Mouse (Mus musculus) bone marrow macrophage, adult 2 months (primary cell): ENCODE data around the gene Camsap3.

Experiments
- CTCF ChIP-seq: IDR thresholded peaks from 2 replicates; pipeline ENCODE4 v1.5.1; 2012; ENCODE audit warnings: low read depth, mild to moderate bottlenecking, low read length, moderate library complexity
- POLR2A ChIP-seq: IDR thresholded peaks from 2 replicates; pipeline ENCODE4 v1.6.1; 2012; ENCODE audit warnings: mild to moderate bottlenecking, low read depth, low read length, borderline replicate concordance

DNA sequence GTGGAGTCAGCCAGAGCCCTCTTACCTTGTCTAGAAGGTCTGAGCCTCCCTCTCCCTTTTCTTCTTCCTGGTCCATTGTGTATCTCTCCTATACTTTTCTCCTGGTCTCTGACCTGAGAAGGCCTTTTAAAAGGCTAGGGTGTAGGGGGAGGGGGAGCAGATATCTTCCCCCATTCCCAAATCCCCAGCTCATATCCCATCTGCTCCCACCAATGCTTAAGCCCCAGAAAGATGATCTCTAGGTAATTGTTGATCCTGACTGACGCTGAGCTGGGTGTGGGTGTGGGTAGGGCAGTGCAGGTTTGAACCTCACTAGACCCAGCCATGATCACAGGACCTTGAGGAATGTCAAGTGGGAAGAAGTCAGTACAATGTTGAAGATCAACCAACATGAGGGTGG lies 38.4 kb downstream of the Camsap3 start, which contains the start of gene Pcp2:
- TF ChIP-seq CTCF (no peak), POLR2A (no peak)
